Mouse (Mus musculus) lung, embryonic 14.5 days (tissue): ENCODE results near the gene Cdh24. TPM values are rescaled to one million over a fixed set of nuclear protein-coding genes. Genes with fewer than 3 reads are reported as not detected.

Source experiments
- ATAC-seq: fragments of 200-750 bp; cut with Nextera tagmentation; 2 replicates; pipeline ENCODE4 v1.8.0; 2017; ENCODE audit warnings: mild to moderate bottlenecking, moderate TSS enrichment, moderate library complexity; ENCODE audit not compliant: insufficient read depth
- DNase-seq: peaks from one replicate; pipeline ENCODE4 v3.0.0-alpha.2; 2015
- H3K27ac ChIP-seq: fragments of 300-500 bp; sonication (generic); 2 replicates; pipeline ENCODE4 v1.5.1; 2014; ENCODE audit warnings: low read depth, mild to moderate bottlenecking, moderate library complexity
- H3K27me3 ChIP-seq: fragments of 300-500 bp; sonication (generic); 2 replicates; pipeline ENCODE4 v1.6.1; 2014; ENCODE audit warnings: low read length, control low read depth; ENCODE audit not compliant: insufficient read depth
- H3K36me3 ChIP-seq: fragments of 300-500 bp; sonication (generic); 2 replicates; pipeline ENCODE4 v1.6.1; 2014; ENCODE audit warnings: control low read depth; ENCODE audit not compliant: insufficient read depth
- H3K4me1 ChIP-seq: fragments of 300-500 bp; sonication (generic); 2 replicates; pipeline ENCODE4 v1.6.1; 2014; ENCODE audit warnings: antibody characterized with exemption, control low read depth; ENCODE audit not compliant: insufficient read depth
- H3K4me2 ChIP-seq: fragments of 300-500 bp; sonication (generic); 2 replicates; pipeline ENCODE4 v1.6.1; 2014; ENCODE audit warnings: mild to moderate bottlenecking
- H3K4me3 ChIP-seq: fragments of 300-500 bp; sonication (generic); 2 replicates; pipeline ENCODE4 v1.5.1; 2014; ENCODE audit warnings: low read depth, low read length
- H3K9ac ChIP-seq: fragments of 300-500 bp; sonication (generic); 2 replicates; pipeline ENCODE4 v1.6.1; 2014
- H3K9me3 ChIP-seq: fragments of 300-500 bp; sonication (generic); 2 replicates; pipeline ENCODE4 v1.6.1; 2016; ENCODE audit warnings: low read depth, low read length, control low read depth
- CTCF ChIP-seq: IDR thresholded peaks from 2 replicates; pipeline ENCODE4 v1.5.1; 2016; ENCODE audit warnings: antibody characterized with exemption, low read depth
- WGBS: fragments of 180-500 bp; shearing (Covaris S2); extraction: QIAGEN DNeasy Blood & Tissue Kit; methylation state at CpG from one replicate; pipeline ENCODE4 v1.1.7; 2014; 5-methylcytosine and 5-hydroxymethylcytosine counted together
- microRNA counts: library from miRNA; unstranded; fragments of <30 nt; microRNA quantifications from one replicate; lab custom pipeline; 2016
- microRNA-seq: library from miRNA; unstranded; fragments of <30 nt; microRNA quantifications from one replicate; pipeline ENCODE4, GENCODE M21; 2016; ENCODE audit warnings: borderline number of aligned reads
- polyA plus RNA-seq: library from polyadenylated mRNA; unstranded; fragments of >200 nt; fragmentation: Nextera tagmentation; extraction: Ambion mirVana; gene quantifications from 2 replicates; pipeline ENCODE4 v1.2.1, GENCODE M21; 2014

Gene Cdh24
- polyA plus RNA-seq, 1 experiment from 2014 or later: 5.4 TPM

- Histone ChIP-seq H3K27me3 (no peaks in the 10 kb centered on the region), H3K27ac (no peak overlapping the region), H3K4me3 (no peak overlapping the region), H3K36me3 (peaks cover 27% of the 10 kb centered on the region), H3K9ac (no peak overlapping the region), H3K4me1 (no peaks in the 10 kb centered on the region), H3K4me2 (no peak overlapping the region), H3K9me3 (no peaks in the 10 kb centered on the region)
- WGBS: 64% methylated on average over 28 of the region's 28 CpGs
- no peak for ATAC-seq
- no peak for TF ChIP-seq CTCF
- no peak for DNase-seq
Measured at GRCm38 (mm10) chr14:54594631-54595414, 46.3 kb downstream of the Cdh24 start.

DNA sequence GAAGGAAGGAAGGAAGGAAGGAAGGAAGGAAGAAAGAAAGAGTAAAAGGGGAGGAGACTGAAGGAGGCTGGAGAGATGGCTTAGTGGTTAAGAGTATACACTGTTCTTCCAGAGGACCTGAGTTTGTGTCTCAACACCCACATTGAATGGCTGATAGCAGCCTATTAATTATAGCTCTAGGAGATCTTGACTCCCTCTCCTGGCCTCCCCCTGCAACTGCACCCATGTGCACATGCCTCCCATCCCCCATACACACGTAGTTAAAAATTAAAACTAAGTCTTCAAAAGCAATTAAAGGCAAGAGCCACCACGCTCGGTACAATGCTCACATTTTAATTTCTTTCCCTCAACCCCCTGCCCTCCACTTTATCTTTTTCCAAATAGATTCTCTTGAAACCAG is 47.1 kb downstream of the Cdh24 start:
- Histone ChIP-seq H3K4me2 (no peak overlapping the region), H3K9ac (no peak overlapping the region), H3K36me3 (peaks cover 27% of the 10 kb centered on the region), H3K9me3 (no peaks in the 10 kb centered on the region), H3K27me3 (no peaks in the 10 kb centered on the region), H3K4me3 (no peak overlapping the region), H3K27ac (no peak overlapping the region), H3K4me1 (no peaks in the 10 kb centered on the region)
- peak; percentile 40 for TF ChIP-seq CTCF
- ATAC-seq (no peak), DNase-seq (no peak)
- 83% methylated on average over 3 of the region's 3 CpGs for WGBS

GRCm38 (mm10) chr14:54592319-54592934 is 48.7 kb downstream of the Cdh24 start:
- ATAC-seq: peak; percentile 58; the same call in 1 of the 2 replicates

GRCm38 (mm10) chr14:54591056-54591455 is 50.1 kb downstream of the Cdh24 start:
- no peak for DNase-seq

More at GRCm38 (mm10) chr14:54592319-54592934, 48.7 kb downstream of the Cdh24 start:
- H3K4me1 ChIP-seq: no peaks in the 10 kb centered on the region
- DNase-seq: peak; percentile 33
- H3K27ac ChIP-seq: peak overlapping the region; percentile 54; the same call in 1 of the 2 replicates
- no peak for TF ChIP-seq CTCF
- H3K9ac ChIP-seq: no peak overlapping the region
- H3K36me3 ChIP-seq: peaks cover 27% of the 10 kb centered on the region
- H3K4me3 ChIP-seq: no peak overlapping the region
- no peaks in the 10 kb centered on the region for H3K9me3 ChIP-seq
- WGBS: 55% methylated on average over 10 of the region's 10 CpGs
- H3K4me2 ChIP-seq: no peak overlapping the region
- no peaks in the 10 kb centered on the region for H3K27me3 ChIP-seq

DNA sequence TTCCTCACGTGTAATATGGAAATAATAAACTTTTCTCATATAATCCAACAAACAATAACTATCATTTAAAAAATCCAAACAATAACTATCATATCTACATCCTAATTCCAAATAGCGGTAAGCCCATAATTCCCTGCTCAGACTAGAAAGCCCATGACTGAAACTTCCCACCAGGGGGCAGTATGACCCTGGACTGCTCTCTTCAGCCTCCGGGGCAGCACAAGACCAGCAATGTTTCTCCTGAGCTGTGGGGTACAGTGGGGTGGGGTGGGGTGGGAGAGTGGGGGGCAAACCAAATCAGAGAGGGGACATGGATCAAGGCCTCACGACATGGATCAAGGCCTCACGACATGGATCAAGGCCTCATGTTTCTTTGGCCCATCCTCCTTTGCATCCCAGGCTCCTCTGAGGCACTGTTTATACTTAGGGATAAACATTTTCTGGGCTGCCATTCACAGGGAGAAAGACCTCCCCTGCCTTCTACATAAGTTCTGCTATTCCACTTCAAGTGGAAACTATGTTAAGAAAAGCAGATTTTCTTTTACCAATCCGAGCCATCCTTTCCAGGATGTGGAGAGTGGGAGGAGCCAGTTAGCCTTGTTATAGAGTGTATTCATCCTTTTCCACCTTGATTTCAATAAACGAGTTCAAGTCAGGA is 57.4 kb downstream of the Cdh24 start:
- peak; percentile 64; the same call in 1 of the 2 replicates for ATAC-seq

More at GRCm38 (mm10) chr14:54591056-54591455, 50.1 kb downstream of the Cdh24 start:
- no peak overlapping the region for H3K4me3 ChIP-seq
- H3K27me3 ChIP-seq: no peaks in the 10 kb centered on the region
- H3K36me3 ChIP-seq: peaks cover 27% of the 10 kb centered on the region
- no peak for ATAC-seq
- no peaks in the 10 kb centered on the region for H3K4me1 ChIP-seq
- H3K9me3 ChIP-seq: no peaks in the 10 kb centered on the region
- H3K27ac ChIP-seq: no peak overlapping the region
- TF ChIP-seq CTCF: no peak
- WGBS: 90% methylated on average over 16 of the region's 16 CpGs
- no peak overlapping the region for H3K4me2 ChIP-seq
- H3K9ac ChIP-seq: no peak overlapping the region

GRCm38 (mm10) chr14:54582536-54582935 is 58.6 kb downstream of the Cdh24 start:
- no peak for TF ChIP-seq CTCF
- ATAC-seq: no peak
- Histone ChIP-seq H3K9ac (no peak overlapping the region), H3K27me3 (no peaks in the 10 kb centered on the region), H3K27ac (no peak overlapping the region), H3K4me2 (no peak overlapping the region), H3K9me3 (no peaks in the 10 kb centered on the region), H3K4me1 (no peaks in the 10 kb centered on the region; the same call in 1 of the 2 replicates), H3K36me3 (peaks cover 20% of the 10 kb centered on the region), H3K4me3 (no peak overlapping the region)
- DNase-seq: no peak
- WGBS: 87% methylated on average over 9 of the region's 9 CpGs

More for the DNA sequence above, 57.4 kb downstream of the Cdh24 start:
- Histone ChIP-seq H3K4me3 (no peak overlapping the region), H3K9me3 (no peaks in the 10 kb centered on the region), H3K4me1 (no peaks in the 10 kb centered on the region), H3K36me3 (peaks cover 20% of the 10 kb centered on the region), H3K27me3 (no peaks in the 10 kb centered on the region), H3K4me2 (no peak overlapping the region), H3K27ac (no peak overlapping the region), H3K9ac (no peak overlapping the region)
- WGBS: 28% methylated on average over 7 of the region's 7 CpGs
- peak; percentile 88 for DNase-seq
- peak; percentile 82 for TF ChIP-seq CTCF

MicroRNAs encoded within 50 kb of the gene (microRNA counts, 519-probe panel; counts per million panel counts)
- microRNA mmu-miR-686 (lab: Ali Mortazavi, UCI): 30.5 counts per million

Small RNA genes within 50 kb of the gene (microRNA-seq; reads per million reads assigned to microRNA genes)
- gene Mir686 (not detected), gene Mir6948 (not detected)

Other genes with a start within 250 kb of the Cdh24 start
- gene Slc7a7, start 223.6 kb downstream of the Cdh24 start, polyA plus RNA-seq: 7.4 and 7.6 TPM in 2 replicates
- gene Mrpl52, start 214.5 kb downstream of the Cdh24 start, polyA plus RNA-seq: 274 and 280 TPM in 2 replicates
- 182 and 187 TPM in 2 replicates for gene Mmp14, start 209.8 kb downstream of the Cdh24 start, polyA plus RNA-seq
- 46.1 and 46.2 TPM in 2 replicates for gene Lrp10, start 177.2 kb downstream of the Cdh24 start, polyA plus RNA-seq
- gene Rem2, start 165.3 kb downstream of the Cdh24 start, polyA plus RNA-seq: 8.1 and 8.3 TPM in 2 replicates
- 88.2 and 96.5 TPM in 2 replicates for gene Prmt5, start 123.8 kb downstream of the Cdh24 start, polyA plus RNA-seq
- gene Haus4, start 86.7 kb downstream of the Cdh24 start, polyA plus RNA-seq: 53.0 and 60.3 TPM in 2 replicates
- gene Ajuba, start 63.8 kb downstream of the Cdh24 start, polyA plus RNA-seq: 37.8 and 43.6 TPM in 2 replicates
- 8.3 and 9.4 TPM in 2 replicates for gene 4931414P19Rik, start 35.4 kb downstream of the Cdh24 start, polyA plus RNA-seq
- 374 and 393 TPM in 2 replicates for gene Psmb5, start 23.3 kb downstream of the Cdh24 start, polyA plus RNA-seq
- not detected in 2 replicates for gene Psmb11, start 19.9 kb downstream of the Cdh24 start, polyA plus RNA-seq
- gene Gm17606, start 412 bp downstream of the Cdh24 start, polyA plus RNA-seq: not detected in 2 replicates
- gene 1700123O20Rik, start 44.9 kb upstream of the Cdh24 start, polyA plus RNA-seq: 77.4 and 83.2 TPM in 2 replicates
- gene Acin1, start 45.6 kb upstream of the Cdh24 start, polyA plus RNA-seq: 120 and 122 TPM in 2 replicates
- gene Gm29776, start 57.5 kb upstream of the Cdh24 start, polyA plus RNA-seq: 0.12 and 0.15 TPM in 2 replicates
- gene Cebpe, start 70.8 kb upstream of the Cdh24 start, polyA plus RNA-seq: not detected in 2 replicates
- gene Slc7a8, start 140.6 kb upstream of the Cdh24 start, polyA plus RNA-seq: 2.7 and 3.0 TPM in 2 replicates
- not detected in 2 replicates for gene Rnf212b, start 172.8 kb upstream of the Cdh24 start, polyA plus RNA-seq
- 10.4 and 13.2 TPM in 2 replicates for gene Homez, start 229.6 kb upstream of the Cdh24 start, polyA plus RNA-seq
- 1.5 and 1.6 TPM in 2 replicates for gene Ppp1r3e, start 236.2 kb upstream of the Cdh24 start, polyA plus RNA-seq
- 3.4 and 3.9 TPM in 2 replicates for gene Bcl2l2, start 242.0 kb upstream of the Cdh24 start, polyA plus RNA-seq
- not detected in 2 replicates for gene Gm20521, start 242.1 kb upstream of the Cdh24 start, polyA plus RNA-seq